Mouse (Mus musculus): ENCODE results near the gene Slain2.

- TF ChIP-seq POLR2A (IDR thresholded peaks at IDR 0.05; ENCODE audit: low read depth, low read length) (no peak), TCF12 (IDR thresholded peaks at IDR 0.05; ENCODE audit: low read depth, low read length) (no peak), CTCF (conservative IDR thresholded peaks at IDR 0.05 in 1 of 2, IDR thresholded peaks at IDR 0.05 in 1 of 2; ENCODE audit: low read depth in 2 of 2, low read length in 2 of 2) (no peak), UBTF (IDR thresholded peaks at IDR 0.05; ENCODE audit: low read depth, low read length) (no peak), CHD1 (IDR thresholded peaks at IDR 0.05; ENCODE audit: low read depth, low read length) (no peak), MAX (IDR thresholded peaks at IDR 0.05; ENCODE audit: low read length) (no peak), EP300 (IDR thresholded peaks at IDR 0.05; ENCODE audit: low read length) (no peak), USF1 (IDR thresholded peaks at IDR 0.05; ENCODE audit: low read depth, low read length) (no peak), ETS1 (conservative IDR thresholded peaks at IDR 0.05; ENCODE audit: low read depth, low read length) (no peak), MAFK (IDR thresholded peaks at IDR 0.05; ENCODE audit: insufficient replicate concordance, low read length) (no peak), HCFC1 (IDR thresholded peaks at IDR 0.05; ENCODE audit: low read depth, low read length) (no peak)
Measured at GRCm38 (mm10) chr5:72897998-72898397, 16.1 kb upstream of the Slain2 start.
